Mouse (Mus musculus): Measurements from ENCODE around the gene Xpo4.

Xpo4 gene

DNA sequence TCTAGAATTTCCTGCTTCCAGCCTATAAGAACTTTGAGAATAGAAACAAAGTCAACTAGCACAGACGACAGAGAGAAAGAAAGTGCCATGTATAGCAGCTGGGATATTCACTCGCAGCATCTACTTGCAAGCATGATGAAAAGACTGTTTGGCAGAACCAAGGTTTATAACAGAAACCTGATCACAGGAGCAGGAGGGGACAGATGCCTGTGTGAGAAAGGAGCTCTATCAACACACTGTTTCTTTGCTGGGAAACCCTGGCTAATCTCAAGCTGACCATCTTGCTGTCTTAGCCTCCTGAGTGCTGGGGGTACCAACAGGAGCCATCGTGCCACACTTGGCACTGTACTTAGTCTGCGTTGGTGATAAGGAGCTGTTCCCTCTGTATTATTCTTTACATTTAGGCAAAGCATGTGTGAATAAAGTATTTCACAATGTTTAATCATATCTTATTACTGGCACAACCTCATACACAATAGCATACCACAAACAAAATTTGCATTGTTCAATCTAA lies 55.4 kb downstream of the Xpo4 start:
- DNase-seq (ENCODE audit: low read depth, low spot score) = no peak

DNA sequence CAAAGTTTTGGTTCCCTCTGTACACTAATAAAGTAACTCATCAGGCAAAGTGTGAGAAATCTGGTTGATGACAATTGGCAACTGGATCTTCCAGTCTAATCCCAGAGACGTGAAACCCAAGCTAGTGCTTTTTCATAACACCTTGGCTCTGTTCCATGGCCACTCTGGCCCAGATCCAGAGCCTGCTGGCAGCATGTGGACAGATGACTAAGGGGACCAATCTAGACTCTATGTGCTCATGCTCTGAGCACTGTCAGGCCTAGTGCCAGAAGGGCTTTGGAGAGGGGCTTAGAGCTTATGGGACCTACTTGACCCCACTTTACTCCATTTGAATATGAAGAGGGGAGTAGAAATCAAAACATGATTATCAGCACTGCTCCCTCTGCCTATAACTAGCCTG lies 57.7 kb downstream of the Xpo4 start:
- DNase-seq (ENCODE audit: low read depth, low spot score) = peak; percentile 40

DNA sequence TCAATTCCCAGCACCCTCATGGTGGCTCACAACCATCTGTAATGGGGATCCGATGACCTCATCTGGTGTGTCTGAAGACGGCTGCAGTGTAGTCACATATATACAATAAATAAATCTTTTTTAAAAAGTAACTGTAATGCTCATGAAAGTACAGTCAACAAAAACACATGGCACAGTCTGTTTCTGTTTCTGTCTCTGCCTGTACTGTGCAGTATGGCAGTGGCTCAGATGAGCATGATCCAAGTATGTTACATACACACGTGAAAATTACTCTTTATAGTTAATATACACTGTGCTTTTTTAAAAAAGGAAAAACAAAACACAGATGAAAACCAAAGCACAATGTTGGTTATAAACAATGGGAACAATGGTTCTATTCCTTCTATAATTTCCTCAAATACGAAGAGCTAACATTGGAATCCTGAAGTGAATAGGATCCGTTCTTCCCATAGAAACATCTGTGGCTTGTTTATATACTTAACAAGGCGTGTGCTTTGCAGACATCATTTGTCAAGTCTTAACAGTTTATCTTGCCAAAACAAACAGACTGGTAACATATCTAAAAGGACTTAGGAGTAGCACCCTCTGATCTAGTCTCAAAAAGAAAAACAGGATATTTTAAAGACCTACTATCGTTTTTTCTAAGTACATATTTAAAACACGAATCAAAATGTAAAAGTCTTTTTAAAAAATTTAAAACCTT lies 58.4 kb downstream of the Xpo4 start:
- no peak for DNase-seq (ENCODE audit: low read depth, low spot score)

DNA sequence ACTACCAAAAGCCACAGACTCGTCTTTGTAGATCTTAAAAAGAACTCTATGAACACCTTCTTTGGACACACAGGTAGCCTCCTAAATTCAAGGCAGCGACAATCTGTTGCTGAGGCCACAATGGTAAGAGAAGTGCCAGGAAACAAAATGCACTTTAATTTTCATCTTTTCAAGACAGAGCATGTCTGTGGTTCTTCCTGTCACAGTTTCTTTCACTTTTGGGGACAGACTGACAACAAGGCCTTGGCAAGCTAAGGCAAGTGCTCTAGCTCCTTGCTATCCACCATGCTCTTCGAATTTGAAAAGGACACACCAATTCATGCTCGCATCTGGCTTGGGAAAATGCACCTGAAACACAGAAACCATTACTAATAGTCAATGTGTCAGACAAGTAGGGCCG lies 72.0 kb downstream of the Xpo4 start:
- DNase-seq (ENCODE audit: low read depth, low spot score) = no peak

DNA sequence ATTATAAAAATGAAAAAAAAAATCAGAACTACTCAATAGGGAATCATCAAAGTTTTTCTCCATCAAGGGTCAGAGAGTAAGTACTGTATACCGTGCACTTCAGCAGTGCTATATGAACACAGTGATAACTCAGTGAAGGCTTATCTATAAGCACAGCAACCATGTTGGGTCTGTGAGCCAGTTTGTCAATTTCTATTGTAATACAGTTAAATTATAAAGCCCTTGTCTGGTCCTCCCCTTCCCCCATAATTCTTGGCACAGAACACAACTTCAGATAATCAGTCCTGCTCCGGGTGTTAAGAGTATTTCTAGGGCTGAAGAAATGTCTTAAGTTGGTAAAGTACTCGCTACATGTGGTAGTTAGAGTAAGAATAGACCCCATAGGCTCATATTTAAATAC lies 73.4 kb downstream of the Xpo4 start:
- no peak for DNase-seq (ENCODE audit: low read depth, low spot score)

DNA sequence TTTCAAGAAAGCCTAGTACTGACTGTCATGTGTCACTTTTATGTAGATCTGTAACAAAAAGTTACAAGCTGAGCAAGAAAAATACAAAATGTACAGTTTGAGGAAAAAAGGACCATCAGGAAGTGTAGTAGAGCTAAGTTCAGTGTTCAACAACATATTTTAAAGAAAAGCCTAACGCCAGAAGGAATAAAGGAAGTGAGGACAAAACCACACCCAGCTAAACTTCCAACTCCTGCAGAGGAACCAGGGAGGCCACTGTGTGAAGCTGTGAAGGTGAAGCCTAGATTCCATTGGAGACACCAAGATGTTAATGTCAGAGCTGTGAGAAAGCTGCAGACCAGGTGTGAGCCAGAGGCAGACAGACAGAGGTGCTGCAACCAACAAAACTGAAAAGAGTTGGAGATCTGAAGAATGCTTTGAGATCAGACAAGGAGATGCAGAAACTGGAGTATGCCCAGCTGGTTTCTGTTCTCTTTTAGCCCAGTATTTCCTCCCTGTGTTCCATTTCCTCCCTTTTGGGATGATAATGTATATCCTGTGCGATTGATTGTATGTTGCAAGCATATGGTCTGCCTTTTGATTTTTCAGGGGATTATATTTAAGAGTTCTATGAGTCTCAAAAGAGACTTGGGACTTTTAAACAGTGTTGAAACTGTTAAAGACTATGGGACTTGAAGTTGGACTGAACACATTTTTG lies 88.7 kb downstream of the Xpo4 start:
- DNase-seq (ENCODE audit: low read depth, low spot score) = no peak

DNA sequence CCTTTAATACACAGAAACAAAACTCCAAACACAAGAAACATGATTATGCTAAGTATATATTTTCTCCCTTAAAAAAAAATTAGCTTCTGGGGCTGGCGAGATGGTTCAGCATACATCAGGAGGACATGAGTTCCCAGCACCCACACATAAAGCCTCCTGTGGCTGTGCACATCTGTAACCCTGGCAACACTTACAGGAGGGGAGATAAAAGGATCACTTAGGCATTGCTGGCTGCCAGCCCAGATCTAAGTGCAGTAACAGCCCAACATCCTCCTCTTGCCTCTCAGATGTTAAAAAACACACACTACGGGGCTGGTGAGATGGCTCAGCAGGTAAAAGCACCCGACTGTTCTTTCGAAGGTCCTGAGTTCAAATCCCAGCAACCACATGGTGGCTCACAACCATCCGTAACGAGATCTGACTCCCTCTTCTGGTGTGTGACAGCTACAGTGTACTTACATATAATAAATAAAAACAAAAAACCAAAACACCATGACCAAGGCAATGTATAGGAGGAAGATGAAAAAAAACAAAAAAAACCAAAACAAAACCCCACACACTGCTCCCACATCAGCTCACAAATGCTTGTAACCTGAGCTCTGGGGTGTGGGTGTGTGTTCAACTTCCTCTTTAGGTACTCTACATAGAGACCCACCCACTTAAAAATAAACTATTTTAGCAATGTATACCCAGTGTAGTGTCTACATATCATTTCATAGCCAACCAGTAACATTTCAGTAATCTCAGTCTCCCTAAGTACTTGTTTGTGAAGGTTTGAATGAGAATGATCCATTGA lies 90.2 kb downstream of the Xpo4 start:
- no peak for DNase-seq (ENCODE audit: low read depth, low spot score)

DNA sequence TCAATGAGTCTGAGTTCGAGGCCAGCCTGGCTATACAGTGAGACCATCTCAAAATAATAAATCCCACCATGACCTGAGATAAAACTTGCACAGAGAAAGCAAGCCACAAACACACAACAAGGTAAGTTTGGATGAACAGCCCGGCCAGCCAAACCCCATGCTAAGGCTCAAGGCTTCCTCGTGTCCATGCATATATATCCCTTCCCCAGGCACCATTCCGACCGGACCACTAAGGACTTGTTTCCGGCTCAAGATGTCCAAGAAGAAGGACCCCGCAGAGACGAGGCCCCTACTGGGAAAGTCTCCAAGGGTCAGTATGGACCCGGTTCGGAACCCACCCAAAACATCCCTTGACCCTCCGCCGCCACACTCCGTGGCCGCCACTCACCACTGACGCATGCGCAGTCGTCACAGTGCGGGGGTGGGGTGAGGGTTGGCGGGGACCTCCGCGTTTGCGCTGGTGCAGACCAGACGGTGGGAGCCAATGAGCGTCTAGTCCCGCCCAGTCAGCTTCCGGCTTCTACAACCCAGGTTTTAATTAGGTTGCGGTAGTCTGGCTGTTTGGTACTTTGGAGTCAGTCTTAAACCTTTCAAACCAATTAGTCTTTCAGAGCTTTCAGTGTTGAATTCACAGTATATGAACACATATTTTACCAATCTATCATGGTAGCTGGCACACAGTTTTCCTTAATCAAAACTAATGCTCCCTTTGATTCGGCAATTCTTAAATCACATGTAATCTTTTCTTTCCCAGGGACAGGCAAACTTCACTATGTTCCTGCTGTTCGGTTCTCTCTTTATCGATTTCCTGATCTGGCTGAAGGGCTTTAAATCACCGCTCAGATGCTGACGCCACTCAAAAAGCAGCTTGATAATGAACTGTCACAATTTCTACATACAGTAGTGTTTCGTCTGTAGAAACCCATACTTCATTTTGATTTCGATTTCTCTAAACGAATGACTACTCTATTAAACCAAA lies 93.8 kb downstream of the Xpo4 start, which contains the start of gene Eef1akmt1:
Gene Eef1akmt1, minus strand, starts transcription at position 458 of the 979 bp plus-strand sequence.
- peak; percentile 87 for DNase-seq (ENCODE audit: low read depth, low spot score)

DNA sequence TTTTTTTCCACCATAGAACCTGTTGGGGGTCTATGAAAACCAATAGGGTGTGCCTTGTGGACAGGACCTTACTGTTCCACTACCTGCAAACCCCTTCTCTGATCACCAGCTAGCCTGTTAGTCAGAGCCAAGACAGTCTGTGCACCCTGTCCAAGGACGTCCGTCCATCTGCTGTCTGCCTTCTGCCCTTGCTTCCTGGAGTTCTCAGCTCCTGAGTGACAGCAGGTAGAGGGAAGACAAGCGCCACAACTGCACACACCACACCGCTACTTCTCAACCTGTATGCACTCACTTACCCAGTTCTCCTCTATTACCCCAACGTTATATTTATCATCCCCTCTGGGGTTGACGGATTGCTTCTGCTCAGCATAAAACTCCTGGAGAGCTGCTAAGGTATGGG lies 99.6 kb downstream of the Xpo4 start:
- no peak for DNase-seq (ENCODE audit: low read depth, low spot score)

DNA sequence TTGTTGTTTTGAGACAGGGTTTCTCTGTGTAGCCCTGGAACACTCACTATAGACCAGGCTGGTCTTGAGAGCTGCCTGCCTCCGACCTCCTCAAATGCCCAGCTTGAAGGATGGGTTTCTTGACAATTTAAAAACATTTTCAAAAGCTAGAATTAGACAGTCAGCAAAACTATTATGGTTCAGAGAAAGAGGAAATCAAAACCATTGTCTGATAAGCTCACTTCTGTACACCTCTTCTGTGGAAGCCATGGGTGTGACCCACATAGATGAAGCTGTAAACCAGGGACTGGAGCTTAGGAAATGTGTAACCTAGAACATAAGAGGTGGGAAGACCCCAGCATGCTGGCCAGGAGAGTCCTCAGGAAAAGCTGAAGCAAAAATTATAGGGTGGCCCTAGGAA lies 108.3 kb downstream of the Xpo4 start:
- no peak for DNase-seq (ENCODE audit: low read depth, low spot score)

DNA sequence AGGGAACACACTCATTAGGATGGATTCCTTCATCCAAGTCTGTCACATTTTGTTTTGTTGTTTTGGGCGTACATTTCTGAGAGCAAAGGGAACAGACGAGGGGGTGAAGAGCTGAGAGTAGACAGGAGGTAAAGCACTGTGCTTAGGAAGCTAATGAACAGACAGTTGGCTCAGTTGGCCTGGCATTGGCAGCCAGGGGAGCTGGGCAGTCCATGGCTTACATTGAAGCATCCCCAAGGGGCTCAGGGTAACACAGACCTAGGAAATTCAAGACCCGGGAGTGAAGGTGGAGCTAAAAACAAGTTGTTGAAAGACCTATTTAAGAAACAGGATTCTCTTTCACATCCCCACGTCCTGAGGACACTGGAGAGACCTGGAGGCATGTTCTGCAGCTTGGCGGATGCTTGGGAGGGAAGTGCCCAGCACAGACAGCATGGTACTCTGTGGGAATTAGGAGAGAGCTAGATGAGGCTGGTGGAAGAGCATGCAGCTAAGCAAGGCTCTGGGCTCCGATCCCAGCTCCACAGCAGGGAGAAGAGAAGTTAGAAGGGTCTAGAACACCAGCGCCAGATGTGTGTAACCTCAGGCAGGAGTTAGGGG lies 109.7 kb downstream of the Xpo4 start:
- no peak for DNase-seq (ENCODE audit: low read depth, low spot score)

DNA sequence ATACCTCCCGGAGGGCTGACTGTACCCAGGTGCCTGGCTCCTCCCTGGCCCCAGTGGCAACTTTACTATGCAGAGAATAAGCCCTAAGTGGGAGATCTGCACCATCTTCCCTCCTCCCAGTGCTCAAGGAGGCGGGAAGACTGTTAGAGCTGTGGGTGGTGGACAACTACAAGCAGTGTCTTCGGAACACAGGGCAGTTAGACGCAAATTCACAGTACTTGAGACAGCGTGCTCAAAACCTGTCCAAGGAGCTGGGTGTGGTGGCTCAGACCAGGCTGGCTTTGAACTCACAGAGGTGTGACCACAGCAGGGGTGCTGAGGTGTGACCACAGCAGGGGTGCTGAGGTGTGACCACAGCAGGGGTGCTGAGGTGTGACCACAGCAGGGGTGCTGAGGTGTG lies 110.8 kb downstream of the Xpo4 start:
- DNase-seq (ENCODE audit: low read depth, low spot score) = no peak

DNA sequence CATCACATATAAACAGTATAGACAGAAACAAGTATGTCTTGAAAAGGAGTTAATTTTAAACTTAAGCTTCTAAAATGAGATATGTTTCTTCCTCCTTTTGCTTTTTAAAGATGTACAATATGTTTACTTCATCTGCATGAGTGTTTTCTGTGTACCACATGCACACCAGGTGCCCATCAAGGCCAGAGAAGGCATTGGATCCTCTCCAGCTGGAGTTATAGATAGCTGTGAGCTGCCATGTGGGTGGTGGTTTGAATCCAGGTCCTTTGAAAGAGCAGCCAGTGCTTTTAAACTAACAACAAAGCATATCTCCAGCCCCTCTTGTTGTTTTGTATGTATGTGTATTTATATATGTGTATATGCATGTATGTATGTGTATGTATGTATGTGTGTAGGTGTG lies 112.3 kb downstream of the Xpo4 start:
- DNase-seq (ENCODE audit: low read depth, low spot score) = no peak

DNA sequence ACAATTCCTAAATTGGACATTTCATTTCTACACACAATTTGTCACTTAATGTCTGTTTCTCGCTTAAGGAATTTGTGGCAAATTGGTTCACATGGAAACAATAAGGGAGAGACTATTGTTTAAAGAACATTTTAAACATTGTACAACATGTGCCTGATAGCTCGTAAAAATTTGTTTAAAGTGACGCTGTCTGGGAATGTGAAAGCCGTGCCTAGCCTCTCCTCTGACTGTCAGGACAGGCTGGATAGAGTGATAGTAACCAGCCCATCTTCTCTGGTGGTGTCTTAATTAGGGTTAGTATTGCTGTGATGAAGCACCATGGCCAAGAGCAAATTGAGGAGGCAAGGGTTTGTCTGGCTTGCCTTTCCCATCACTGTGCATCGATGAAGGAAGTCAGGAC lies 118.2 kb downstream of the Xpo4 start:
- DNase-seq (ENCODE audit: low read depth, low spot score) = no peak

DNA sequence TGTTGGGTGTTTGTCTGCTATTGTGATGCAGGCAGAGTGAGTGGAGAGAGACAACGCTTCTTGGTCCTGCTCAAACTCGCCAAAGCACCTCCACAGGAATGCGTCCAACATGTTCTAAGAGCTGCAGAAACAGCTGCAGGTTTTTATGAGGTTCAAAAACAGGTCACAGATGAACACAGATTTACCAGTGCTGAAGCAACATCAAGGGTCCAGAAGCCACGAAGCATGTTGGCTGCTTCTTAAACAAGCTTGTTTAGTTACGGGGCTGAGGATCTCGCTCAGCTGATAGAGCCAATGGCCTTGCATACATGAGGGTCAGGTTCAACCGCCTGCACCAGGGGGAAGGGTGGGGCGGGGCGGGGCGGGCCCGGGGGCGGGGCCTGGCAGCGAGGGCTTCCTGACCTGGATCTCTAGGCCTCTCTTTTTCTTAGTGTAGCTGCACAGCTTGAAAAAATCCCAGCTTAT lies 118.6 kb downstream of the Xpo4 start:
- DNase-seq (ENCODE audit: low read depth, low spot score) = no peak

DNA sequence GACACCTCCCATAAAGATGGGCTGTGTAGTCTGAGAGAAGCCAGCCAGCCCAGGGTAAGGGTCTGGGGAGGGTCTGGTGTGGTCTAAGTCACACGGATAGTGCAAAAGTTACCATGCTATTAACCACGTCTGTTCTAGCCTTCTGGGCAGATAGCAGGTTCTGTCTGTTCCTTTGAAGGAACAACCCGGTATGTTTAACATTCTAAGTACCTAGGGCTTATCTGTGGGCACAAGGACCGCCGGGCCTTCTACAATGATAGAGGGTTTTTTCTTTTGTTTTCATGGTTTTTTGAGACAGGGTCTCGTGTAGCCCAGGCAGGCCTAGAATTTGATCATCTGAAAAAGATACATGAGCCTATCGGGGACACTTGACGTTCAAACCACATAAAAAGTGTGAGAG lies 119.1 kb downstream of the Xpo4 start:
- no peak for DNase-seq (ENCODE audit: low read depth, low spot score)

DNA sequence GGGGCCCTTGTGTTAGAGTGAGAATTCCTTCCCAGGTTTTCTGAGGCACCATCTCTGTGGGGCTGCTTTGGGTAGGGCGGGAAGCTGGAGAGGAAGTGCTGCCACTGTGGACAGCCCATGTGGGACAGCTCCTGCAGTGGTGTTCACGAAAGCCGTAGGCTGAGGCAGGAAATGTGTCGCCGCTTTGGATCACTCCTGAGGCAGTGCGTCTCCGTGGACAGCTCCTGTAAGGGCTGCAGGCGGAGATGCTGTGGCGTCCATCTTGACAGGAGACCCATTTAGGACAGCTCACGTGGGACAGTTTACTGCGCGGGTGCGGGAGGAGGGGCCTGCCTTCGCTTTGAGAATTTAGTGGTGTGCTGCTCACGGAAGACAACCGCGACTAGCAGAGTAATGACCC lies 119.7 kb downstream of the Xpo4 start:
- no peak for DNase-seq (ENCODE audit: low read depth, low spot score)

DNA sequence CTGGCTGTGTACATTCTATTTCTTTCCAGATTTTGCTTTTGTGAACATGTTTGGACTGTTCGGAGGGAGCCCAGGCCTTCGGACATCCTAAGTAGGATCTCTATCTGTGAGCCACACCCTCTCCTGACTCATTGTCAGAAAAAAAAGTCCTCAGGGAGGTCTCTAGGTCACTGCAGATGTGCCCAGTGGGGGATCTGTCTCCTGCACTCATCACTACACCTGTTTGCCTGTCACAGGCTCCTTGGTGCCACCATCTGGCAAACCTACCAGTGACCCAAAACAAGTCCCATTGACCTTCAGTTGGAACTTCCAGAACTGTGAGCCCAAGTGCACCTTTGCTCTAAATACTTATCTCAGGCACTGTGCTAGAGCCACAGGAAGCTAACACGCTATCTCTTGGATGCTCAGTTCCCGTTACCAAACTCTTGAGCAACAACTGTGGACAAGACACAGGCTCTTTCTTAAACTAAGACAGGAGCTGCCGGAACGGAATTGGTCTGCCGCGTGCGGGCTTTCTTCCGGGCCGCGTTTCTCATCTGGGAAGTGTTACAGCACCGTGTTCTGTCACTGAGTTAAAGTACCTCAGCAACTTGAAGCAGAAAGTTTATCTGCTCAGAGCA lies 121.7 kb downstream of the Xpo4 start:
- no peak for DNase-seq (ENCODE audit: low read depth, low spot score)

DNA sequence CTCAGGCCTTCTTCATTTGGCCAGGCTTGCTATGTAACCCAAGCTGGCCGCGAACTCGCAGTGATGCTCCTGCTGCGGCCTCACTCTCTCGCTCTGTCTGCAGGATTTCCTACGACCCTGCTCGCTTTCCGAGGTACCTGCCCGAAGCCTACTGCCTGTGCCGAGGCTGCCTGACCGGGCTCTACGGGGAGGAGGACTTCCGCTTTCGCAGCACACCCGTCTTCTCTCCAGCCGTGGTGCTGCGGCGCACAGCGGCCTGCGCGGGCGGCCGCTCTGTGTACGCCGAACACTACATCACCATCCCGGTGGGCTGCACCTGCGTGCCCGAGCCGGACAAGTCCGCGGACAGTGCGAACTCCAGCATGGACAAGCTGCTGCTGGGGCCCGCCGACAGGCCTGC lies 123.0 kb downstream of the Xpo4 start:
- DNase-seq (ENCODE audit: low read depth, low spot score) = no peak

DNA sequence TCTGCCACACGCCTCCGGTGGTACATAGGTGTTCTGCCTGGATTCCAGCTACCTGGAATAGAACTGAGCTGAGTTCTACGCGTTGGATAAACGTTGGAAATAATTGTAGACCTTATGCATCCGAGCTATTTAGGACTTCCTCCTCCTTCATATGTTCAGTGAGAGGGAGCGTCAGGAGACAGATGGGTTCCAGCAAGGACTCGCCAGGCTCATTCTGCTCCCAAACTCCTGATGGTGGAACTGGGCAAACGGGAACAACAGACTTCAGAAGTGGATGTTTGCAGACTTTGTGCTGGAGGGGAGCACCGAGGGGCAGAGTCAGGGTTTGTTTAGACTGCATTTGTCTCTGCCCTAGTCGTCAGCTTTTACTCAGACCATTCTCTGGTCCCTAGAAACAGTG lies 124.5 kb downstream of the Xpo4 start:
- DNase-seq (ENCODE audit: low read depth, low spot score) = no peak

All from brain, embryonic 18.5 days (tissue).